Mouse (Mus musculus) ES-E14 (cell line): ENCODE measurements around the gene Kif18a. TPM values are rescaled to one million over a fixed set of nuclear protein-coding genes. Genes with fewer than 3 reads are reported as not detected.

Experiments
- DNase-seq: peaks from one replicate; pipeline ENCODE4 v3.0.0-alpha.2; 2013; ENCODE audit warnings: low read depth, low spot score
- H3K27ac ChIP-seq: 2 replicates; pipeline ENCODE4 v1.5.1; 2012; ENCODE audit warnings: low read depth, mild to moderate bottlenecking, low read length, moderate library complexity, mixed read lengths; ENCODE audit not compliant: poor library complexity, insufficient read depth, severe bottlenecking
- H3K36me3 ChIP-seq: 2 replicates; pipeline ENCODE4 v1.6.1; 2012; ENCODE audit warnings: mild to moderate bottlenecking, low read length, moderate library complexity, mixed read lengths; ENCODE audit not compliant: control insufficient read depth, poor library complexity, insufficient read depth, severe bottlenecking
- H3K4me1 ChIP-seq, 2 experiments: fragments of 150-350 bp in 1 of 2; sonication (generic) in 1 of 2; 2 replicates each; pipeline ENCODE4 v1.6.1; 2012; ENCODE audit warnings: low read length in 2 of 2, mild to moderate bottlenecking in 1 of 2, mixed read lengths in 1 of 2; ENCODE audit not compliant: control insufficient read depth in 2 of 2, insufficient read depth in 2 of 2, poor library complexity in 1 of 2
- H3K4me3 ChIP-seq, 2 experiments: fragments of 150-350 bp in 1 of 2; sonication (generic) in 1 of 2; 2 replicates each; pipeline ENCODE4 v1.5.1; 2012; ENCODE audit warnings: low read length in 2 of 2, low read depth in 1 of 2, mild to moderate bottlenecking in 1 of 2, mixed read lengths in 1 of 2; ENCODE audit not compliant: insufficient read depth in 1 of 2, poor library complexity in 1 of 2, severe bottlenecking in 1 of 2
- H3K9ac ChIP-seq: 2 replicates; pipeline ENCODE4 v1.6.1; 2012; ENCODE audit warnings: low read depth, mild to moderate bottlenecking, low read length, mixed read lengths; ENCODE audit not compliant: poor library complexity, insufficient read depth, severe bottlenecking
- H3K9me3 ChIP-seq: fragments of 150-350 bp; sonication (generic); 2 replicates; pipeline ENCODE4 v1.6.1; 2012; ENCODE audit warnings: low read depth, mild to moderate bottlenecking, low read length; ENCODE audit not compliant: control insufficient read depth, insufficient read depth
- CHD2 ChIP-seq: IDR thresholded peaks from 2 replicates; pipeline ENCODE4 v1.6.1; 2014; ENCODE audit warnings: mild to moderate bottlenecking, low read depth, low read length, inconsistent platforms
- HCFC1 ChIP-seq: IDR thresholded peaks from 2 replicates; pipeline ENCODE4 v1.6.1; 2012; ENCODE audit warnings: low read length, inconsistent platforms, borderline replicate concordance; ENCODE audit not compliant: insufficient read depth
- MAFK ChIP-seq: IDR thresholded peaks from 2 replicates; pipeline ENCODE4 v1.6.1; 2014; ENCODE audit warnings: mild to moderate bottlenecking, low read depth, low read length, inconsistent platforms; ENCODE audit not compliant: insufficient read depth
- ZC3H11A ChIP-seq: IDR thresholded peaks from 2 replicates; pipeline ENCODE4 v1.6.1; 2012; ENCODE audit warnings: low read depth, mild to moderate bottlenecking, inconsistent platforms, low read length, borderline replicate concordance
- ZNF384 ChIP-seq: IDR thresholded peaks from 2 replicates; pipeline ENCODE4 v1.6.1; 2012; ENCODE audit warnings: low read depth, low read length, inconsistent platforms
- in situ Hi-C, 2 experiments: fragments of 600-800 bp; cut with MboI; formaldehyde crosslinking; loops; one replicate each; pipeline ENCODE4 v1.15.1; 2025; ENCODE audit warnings: low sequenced_read_pairs in 2 of 2, inconsistent platforms in 1 of 2; ENCODE audit not compliant: unreplicated experiment in 2 of 2
- total RNA-seq: library from RNA; depleted of rRNA; stranded (reverse); fragments of 300-350 nt; gene quantifications from 2 replicates; pipeline ENCODE4 v1.2.3, GENCODE M21; 2012

Kif18a gene
- total RNA-seq, 1 experiment = 26.9 TPM

DNA sequence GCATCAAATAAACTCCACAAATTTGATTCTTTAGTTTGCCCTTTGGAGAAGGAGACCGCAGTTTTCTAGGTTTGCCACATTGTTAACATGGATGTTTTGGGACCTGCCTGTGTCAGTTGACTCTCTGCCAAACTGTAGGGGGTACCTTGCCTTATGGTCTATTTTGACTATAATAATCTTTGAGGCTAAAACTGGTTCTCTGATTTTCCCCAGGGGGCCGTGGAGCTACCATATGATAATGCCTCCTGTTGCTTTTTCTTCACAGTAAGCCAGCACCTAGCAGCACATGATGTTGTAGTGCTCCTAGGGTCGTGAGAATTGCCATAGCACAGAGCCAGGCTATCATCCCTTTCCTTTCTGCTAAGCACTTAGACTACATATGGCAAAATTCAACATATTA, 21.7 kb downstream of the Kif18a start:
- in situ Hi-C loops = no loop called here
- H3K36me3 ChIP-seq = peaks cover 5% of the 10 kb centered on the region; the same call in 1 of the 2 replicates

DNA sequence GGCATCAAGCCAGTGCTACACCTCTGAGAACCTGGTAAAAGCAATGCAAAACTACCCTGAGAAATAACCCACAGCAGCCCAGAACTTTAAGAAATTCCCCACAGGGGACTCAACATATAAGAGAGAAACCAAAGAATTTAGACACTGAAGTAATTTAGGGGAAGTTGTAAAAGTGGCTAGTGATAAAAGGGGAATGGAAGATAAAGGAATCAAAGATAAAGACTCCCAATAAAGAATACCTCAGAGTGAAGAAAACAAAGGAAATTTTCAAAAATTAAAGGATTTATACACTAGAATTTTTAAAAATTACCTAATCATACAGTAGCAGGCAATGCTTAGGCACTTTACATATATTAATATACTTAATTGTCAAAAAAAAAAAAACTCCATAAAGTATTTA, 23.1 kb downstream of the Kif18a start:
- in situ Hi-C loops = no loop called here

More for the DNA sequence above, 21.7 kb downstream of the Kif18a start:
- Histone ChIP-seq H3K27ac (no peak overlapping the region), H3K4me3 (no peak overlapping the region), H3K9ac (no peak overlapping the region), H3K9me3 (no peaks in the 10 kb centered on the region), H3K4me1 (no peaks in the 10 kb centered on the region)
- TF ChIP-seq ZNF384 (no peak), ZC3H11A (no peak), CHD2 (no peak), MAFK (no peak), HCFC1 (no peak)
- DNase-seq = no peak

DNA sequence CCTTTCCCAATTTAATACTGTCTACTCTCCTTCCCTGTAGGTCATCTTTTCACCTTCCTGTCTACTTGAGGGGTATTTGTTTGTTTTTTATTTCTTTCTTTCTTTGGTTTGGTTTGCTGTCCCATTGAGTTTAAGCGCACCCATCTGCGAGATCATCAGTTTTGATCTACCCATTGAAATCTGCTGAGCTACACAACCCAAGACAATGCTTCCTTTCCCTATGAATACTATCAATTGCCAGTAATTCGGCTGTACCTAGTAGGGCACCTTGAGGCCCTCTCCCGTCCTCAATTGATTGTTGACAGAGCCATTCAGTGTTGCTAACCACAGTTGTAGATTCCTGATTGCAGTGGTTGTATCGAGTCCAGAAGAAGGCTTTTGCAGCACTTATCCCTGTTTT, 30.8 kb downstream of the Kif18a start:
- H3K27ac ChIP-seq = no peak overlapping the region; the same call in 1 of the 2 replicates
- in situ Hi-C loops = no loop called here
- peaks cover 6% of the 10 kb centered on the region for H3K36me3 ChIP-seq
- DNase-seq = peak; percentile 36
- no peaks in the 10 kb centered on the region for H3K9me3 ChIP-seq
- no peak overlapping the region for H3K4me3 ChIP-seq
- TF ChIP-seq ZC3H11A (no peak), ZNF384 (no peak), CHD2 (0 out of 2 replicates have a peak, but pooled peaks have one; percentile 56), MAFK (0 out of 2 replicates have a peak, but pooled peaks have one; percentile 33)
- peaks cover 0 to 2% of the 10 kb centered on the region in 2 experiments; a peak in 1 of 4 replicates for H3K4me1 ChIP-seq
- H3K9ac ChIP-seq = no peak overlapping the region

More for the DNA sequence above, 23.1 kb downstream of the Kif18a start:
- H3K4me1 ChIP-seq = no peaks in the 10 kb centered on the region
- peaks cover 5% of the 10 kb centered on the region; the same call in 1 of the 2 replicates for H3K36me3 ChIP-seq
- TF ChIP-seq MAFK (no peak), ZNF384 (no peak), ZC3H11A (no peak), CHD2 (no peak), HCFC1 (no peak)
- H3K9ac ChIP-seq = no peak overlapping the region
- H3K9me3 ChIP-seq = no peaks in the 10 kb centered on the region
- H3K27ac ChIP-seq = no peak overlapping the region
- no peak overlapping the region for H3K4me3 ChIP-seq
- DNase-seq = no peak

DNA sequence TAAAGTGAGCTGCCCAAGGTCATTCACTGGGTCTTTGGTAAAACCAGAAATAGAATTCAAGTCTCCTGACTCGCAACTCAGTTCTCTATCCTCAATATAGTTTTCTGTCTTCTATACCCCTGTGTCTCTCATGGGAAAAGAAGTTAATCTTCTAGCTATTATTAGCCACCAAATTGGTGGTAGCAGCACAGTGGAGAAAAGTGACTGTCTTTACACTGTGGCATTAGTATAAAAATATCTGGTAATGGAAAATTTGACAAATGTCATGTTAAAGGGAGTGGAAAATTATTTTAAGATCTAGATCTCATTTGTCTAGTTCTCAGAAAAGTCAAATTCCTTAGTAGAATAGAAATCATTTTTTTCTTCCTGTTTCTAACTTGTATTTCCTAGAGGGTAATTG, 51.3 kb downstream of the Kif18a start:
- H3K36me3 ChIP-seq = no peaks in the 10 kb centered on the region
- H3K9me3 ChIP-seq = no peaks in the 10 kb centered on the region
- no peaks in the 10 kb centered on the region for H3K4me1 ChIP-seq
- TF ChIP-seq CHD2 (no peak), ZC3H11A (no peak), HCFC1 (no peak), ZNF384 (no peak), MAFK (no peak)
- in situ Hi-C loops = no loop called here
- no peak overlapping the region for H3K27ac ChIP-seq
- H3K9ac ChIP-seq = no peak overlapping the region
- no peak for DNase-seq
- no peak overlapping the region for H3K4me3 ChIP-seq

DNA sequence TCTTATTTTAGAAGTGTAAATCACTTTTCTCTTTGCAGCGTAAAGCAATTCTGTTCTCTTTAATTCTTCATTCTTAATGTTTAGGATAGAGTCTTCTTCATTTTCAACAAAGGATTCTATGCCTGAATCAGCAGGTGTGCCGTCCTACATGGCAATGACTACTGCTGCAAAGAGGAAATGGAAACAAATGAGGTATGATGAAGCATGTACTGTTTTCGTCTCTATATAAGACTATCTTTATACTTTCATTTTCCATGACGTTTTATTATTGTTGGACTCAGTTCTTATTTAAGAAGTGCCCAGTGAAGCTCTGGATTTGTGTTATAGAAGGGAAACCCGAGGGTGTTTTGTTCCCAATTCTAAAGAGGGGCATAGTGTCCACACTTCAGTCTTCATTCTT, 53.7 kb downstream of the Kif18a start:
- Histone ChIP-seq H3K9me3 (no peaks in the 10 kb centered on the region), H3K4me3 (no peak overlapping the region), H3K9ac (no peak overlapping the region), H3K4me1 (no peaks in the 10 kb centered on the region), H3K27ac (no peak overlapping the region), H3K36me3 (peaks cover 2% of the 10 kb centered on the region)
- in situ Hi-C loops = no loop called here
- no peak for DNase-seq
- TF ChIP-seq ZC3H11A (no peak), CHD2 (no peak), ZNF384 (no peak), MAFK (no peak), HCFC1 (no peak)
